Mouse (Mus musculus) mesoderm, embryonic 11.5 days (tissue): Measurements from ENCODE around the gene Ttc21a.

ENCODE experiments used
- DNase-seq: peaks from one replicate; pipeline ENCODE4 v3.0.0-alpha.2; 2012; ENCODE audit warnings: low read depth, low spot score

Ttc21a gene

DNA sequence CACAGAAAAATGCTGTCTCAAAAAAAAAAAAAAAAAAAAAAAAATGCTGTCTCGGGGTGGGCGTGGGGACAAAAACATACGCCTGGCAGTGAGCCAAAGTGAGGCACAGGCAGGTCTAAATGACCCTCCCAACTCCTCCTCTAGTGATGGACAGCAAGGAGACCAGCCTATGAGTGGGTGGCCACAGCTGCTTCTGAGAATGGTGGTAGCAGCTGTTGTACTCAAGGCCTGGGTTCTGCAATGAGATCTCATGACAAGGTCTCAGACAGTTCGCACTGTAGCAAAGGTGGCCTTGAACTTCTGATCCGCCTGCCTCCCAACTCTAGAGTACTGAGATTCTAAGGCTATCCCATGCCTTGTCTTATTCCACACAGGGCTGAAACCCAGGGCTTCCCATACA, 4.0 kb downstream of the Ttc21a start:
- no peak for DNase-seq

- no peak for DNase-seq
Measured at GRCm38 (mm10) chr9:119941861-119942260, 4.5 kb downstream of the Ttc21a start.

GRCm38 (mm10) chr9:119943326-119943725, 5.9 kb downstream of the Ttc21a start:
- no peak for DNase-seq

GRCm38 (mm10) chr9:119945173-119945900, 7.9 kb downstream of the Ttc21a start:
- peak; percentile 31 for DNase-seq

DNA sequence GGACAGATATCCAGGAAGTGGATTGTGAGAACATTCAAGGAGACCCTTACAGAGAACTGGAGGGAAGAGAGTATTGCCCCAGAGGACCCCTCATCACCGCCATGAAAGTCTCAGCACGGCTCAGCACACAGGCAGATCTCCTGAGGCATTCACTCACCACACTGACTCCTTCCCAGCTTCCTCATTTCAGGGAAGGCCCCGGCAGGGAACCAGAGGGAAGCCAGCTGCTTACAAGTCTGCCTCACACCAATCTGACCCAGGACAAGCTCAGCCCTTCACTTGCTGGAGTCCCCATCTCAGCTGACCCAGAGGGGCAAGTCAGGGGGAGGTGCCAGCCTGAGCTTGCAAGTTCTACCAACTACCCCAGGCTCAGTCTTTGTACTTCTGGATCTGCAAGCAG, 11.4 kb downstream of the Ttc21a start:
- DNase-seq = no peak

- DNase-seq = peak; percentile 20
Measured at GRCm38 (mm10) chr9:119950434-119950833, 13.0 kb downstream of the Ttc21a start.

DNA sequence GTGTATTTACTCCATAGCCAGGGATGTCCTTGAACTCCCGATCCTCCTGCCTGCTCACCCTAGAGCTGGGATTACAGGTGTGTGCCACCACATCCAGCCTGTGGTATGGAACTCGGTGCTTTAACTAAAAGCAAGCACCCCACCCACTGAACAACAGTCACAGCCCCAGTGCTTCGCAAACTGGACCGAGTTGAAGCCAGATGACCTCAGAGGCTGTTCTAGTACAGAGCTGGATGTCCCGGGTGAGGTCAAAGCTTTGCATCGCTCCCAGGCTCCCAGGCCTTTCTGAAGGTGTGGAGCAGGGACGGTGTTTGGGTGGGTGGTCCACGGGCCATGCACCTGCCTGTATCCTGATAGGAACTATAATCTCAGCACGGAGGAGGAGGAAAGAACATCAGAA, 14.0 kb downstream of the Ttc21a start:
- DNase-seq = no peak

DNA sequence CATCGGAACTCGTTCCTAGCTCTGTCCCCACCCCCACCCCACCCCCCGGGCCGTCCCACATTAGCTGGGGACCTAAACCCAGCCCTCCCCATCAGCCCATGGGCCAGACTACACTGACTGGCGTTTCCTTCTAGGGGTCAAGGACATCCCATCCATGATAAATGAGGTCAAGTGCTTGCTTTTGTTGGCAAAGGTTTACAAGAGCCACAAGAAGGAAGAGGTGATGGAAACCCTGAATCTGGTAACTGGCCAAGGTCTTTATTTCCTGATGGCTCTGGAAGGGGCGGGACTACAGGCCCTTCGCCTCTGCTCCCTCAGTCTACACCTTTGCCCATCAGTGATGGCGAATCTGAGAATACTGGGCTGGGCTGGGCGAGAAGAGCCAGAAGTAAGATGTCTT, 21.4 kb downstream of the Ttc21a start:
- no peak for DNase-seq

GRCm38 (mm10) chr9:119962216-119962615, 24.8 kb downstream of the Ttc21a start:
- DNase-seq = no peak

DNA sequence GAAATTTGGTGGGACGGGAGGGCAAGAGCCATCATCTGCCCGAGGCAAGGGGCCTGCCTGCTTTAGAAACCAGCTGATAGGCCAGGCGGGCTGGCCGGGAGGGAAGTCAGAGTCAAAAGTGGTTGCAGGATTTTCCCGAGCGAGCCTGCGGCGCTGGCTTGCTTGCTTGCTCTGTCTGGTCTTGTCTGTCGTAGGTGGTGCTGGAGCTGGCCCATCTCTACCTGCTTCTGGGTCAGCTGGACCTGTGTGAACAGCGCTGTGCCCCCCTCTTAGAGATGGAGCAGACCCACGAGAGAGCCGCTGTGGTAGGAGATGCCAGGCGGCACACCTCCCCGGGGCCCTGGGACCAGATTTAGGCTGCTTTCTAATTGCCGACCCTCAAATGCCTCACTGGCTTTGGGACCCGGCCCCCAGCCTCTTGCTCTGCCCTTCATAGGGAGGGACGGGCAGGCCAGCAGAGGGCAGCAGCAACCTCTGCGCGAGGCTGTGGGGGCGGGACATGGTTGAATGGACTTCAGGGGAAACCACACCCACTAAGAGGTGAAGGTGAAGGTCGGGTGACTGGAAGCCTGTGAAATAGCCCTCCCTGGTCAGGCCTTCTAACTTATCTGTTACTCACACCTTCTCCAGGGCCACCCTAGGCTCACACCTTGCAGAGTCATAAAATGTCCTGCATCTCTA, 25.7 kb downstream of the Ttc21a start:
- peak; percentile 75 for DNase-seq

DNA sequence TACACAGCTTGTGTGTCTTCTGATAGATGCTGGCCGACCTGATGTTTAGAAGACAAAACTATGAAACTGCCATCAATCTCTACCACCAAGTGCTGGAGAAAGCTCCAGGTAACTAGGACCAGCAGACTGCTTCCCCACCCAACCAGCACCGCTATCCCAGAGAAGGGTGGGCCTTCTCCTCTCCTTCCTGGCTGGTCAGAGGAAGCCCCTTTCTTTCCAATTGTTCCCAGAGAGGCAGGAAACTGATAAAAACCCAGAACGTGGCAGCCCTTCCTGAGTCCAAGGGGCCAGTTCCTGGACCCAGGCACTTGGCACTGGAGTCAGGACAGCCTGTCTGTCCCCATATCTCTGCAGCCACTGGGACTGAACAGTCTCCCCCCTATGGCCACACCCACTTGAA, 26.8 kb downstream of the Ttc21a start:
- DNase-seq = no peak

DNA sequence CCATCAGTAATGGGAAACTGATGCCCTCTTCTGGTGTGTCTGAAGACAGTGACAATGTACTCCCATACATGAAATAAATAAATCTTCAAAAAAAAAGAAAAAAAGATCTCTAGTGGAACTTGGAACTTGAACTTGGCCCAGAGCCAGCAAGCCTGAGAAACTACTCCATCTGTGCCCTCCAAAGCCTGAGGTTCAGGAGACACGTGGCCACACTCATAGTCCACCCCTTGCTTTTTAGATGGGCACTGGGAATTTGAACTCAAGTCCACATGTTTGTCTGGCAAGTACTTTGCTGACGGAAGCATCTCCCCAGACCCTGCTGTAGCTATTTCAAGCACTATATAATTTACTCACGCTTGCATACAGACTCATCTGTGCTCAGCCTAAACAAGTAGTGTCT, 27.8 kb downstream of the Ttc21a start:
- DNase-seq = no peak

DNA sequence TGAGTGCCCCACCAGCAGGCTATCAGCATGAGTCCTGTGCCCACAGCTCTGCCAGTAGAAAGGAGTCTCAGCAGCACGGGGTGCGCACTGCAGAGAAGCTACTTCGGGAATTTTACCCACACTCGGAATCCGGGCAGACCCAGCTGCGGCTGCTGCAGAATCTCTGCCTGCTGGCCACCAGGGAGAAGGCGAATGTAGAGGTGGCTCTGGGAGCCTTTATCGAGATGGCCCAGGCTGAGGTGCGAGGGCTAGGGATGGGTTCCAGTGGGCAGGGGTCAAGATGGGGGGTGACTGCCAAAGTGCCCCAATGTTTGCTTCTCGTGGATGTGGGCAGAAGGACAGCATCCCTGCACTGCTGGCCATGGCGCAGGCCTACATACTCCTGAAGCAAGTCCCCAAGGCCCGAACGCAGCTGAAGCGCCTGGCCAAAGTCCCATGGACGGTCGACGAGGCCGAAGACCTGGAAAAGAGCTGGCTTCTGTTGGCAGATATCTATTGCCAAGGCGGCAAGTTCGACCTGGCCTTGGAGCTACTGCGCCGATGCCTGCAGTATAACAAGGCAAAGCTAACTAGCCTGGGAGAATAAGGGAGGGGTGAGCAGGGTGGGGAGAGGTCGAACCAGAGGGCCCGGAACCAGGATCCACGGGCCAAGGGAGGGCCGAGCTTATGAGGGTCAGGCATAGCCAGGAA, 29.0 kb downstream of the Ttc21a start:
- no peak for DNase-seq

DNA sequence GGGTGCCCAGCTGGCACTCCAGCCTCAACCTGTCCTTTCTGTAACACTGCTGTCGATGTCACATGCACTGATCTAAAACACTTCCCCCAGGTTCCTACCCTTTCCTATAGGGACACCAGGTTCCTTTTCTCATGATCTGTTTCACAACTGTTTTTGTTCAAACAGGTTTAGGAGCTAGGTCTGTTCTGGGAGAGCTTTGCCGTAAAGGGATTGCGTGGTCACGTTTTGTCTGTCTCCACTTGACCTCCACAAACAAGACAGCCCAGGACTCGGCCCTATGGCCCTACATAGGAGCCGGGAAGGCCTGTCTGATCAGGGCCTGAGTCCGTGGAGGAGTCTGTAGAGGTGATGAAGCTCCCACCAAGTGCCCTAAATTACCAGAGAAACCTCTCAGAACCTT, 32.4 kb downstream of the Ttc21a start:
- DNase-seq = no peak

DNA sequence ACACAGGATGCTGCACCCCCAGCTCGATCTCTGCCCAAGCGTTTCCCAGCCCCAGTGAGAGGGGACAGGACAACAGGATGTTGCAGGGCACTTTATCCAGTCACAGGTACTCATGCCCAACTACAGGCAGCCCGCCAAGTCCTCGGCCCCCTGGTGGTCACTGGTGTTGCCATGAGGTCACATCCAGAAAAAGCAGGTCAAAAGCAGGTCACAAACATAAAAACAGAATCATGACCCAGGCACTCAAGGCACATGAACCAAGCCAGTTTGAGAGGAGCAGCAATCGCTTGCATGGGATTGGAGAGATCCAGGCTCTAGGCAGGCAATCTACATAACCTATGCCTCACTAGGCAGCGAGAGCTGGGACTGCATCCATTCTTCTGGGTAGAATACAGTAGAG, 32.8 kb downstream of the Ttc21a start:
- peak; percentile 34 for DNase-seq

DNA sequence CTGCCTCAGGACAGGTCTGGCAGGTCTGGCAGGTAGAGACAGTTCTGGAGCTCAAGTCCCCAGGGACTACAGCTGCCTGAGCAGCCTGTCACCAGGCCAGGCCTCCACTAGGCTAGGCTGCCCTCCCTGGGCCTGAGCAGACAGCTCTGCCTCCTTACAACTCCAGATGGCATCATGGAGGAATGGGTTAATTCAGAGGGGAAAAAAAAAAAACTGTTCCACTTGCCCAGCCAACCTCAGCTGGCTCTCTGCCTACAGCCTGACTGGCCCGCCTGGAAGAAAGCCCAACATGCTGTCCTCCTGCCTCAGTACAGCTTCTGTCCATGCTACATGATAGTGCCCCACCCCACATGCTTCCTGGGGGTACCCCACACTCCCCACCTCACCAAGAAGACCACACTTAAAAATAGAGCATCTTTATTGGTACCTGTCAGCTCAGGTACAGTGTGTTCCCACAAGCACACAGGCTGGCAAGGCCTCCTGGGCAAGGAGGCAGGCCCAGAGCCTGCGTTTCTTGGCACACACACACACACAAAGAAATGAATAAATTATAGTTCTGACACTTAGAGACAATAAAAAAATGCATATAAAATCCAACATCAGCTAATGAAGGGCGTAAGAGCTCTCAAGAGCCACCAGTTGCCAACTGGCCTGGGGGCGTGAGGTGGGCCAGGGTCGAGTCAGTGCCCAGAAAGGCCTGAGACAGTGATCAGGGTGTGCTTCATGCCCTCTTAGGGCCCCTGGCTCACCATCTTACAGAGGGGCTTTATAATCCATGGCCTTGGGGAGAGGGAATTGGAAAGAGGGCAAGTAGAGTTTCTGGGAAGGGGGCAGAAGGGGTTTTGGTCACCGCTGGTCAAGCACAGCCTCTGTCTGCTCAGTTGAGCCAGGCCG, 33.6 kb downstream of the Ttc21a start:
- no peak for DNase-seq

GRCm38 (mm10) chr9:119972166-119972565, 34.8 kb downstream of the Ttc21a start:
- DNase-seq = no peak

DNA sequence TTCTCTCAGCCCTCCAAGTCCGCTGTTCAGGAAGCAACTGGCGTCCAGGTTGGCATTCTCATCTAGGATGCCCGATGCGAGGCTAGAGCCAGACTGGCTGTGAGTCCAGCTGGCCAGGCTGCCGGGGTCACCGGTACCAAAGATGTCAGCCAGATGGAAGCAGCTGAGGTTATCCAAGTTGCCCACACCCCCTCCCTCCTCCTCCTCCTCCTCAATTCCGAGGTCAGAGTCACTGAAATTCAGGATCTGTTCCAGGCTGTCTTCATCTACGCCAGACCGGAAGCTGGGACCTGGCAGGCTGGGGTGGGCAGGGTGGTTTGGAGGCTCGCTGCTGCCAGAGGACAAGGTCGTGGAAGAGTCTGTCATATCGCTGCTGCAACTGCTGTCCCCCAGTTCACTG, 35.2 kb downstream of the Ttc21a start:
- DNase-seq = no peak

DNA sequence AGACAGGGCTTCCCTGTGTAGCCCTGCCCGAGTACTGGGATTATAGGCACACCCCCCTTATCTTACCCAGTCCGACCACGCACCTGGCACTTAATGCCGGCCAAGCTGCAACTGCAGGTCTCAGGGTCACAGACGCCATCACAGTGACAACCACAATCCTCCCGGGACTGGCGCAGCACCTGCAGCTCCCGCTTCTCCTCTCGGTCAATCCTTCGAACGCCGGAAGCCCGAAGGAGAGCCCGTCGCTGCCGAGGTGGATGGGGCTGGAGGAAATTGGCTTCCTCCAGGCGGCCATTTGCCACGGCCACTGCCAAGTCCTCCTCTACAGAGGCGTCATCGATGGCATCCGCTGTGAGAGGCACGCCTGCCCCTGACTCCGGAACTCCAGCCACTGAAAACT, 35.9 kb downstream of the Ttc21a start:
- DNase-seq = no peak

DNA sequence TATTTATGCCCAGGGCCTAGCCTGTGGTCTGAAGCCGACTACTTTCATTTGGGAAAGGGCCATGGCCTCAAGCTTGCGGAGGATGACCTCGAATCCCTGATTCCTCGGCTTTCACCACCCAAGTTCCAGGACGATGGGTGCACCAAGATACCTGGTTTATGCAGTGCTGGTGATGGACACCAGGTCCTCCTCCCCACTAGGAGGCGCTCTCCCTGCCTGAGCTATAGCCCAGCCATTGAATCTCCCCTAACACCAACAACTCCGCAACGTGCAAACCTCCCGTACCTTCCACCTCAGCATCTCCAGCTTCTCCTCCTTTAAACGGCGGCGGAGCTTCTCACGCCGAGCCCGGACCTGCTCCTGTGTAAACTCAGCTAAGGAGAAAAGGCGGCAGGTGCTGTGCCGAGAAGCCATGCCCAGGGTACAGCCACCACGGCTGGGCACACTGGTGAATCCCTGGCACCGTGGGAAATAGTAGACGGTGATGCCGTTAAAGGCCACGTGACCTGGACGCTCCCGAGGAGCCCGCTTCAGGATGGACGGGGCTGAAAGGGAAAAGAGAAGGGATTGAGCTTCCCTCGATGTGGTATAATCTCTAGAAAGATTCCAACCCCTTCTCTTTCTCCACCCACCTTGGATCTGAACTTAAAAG, 36.6 kb downstream of the Ttc21a start:
- DNase-seq = no peak

GRCm38 (mm10) chr9:119974609-119975008, 37.2 kb downstream of the Ttc21a start:
- DNase-seq = no peak
